Mouse (Mus musculus) cerebellum, adult 9-10 months (tissue): ENCODE data around the gene Cir1.
A peak's percentile ranks its signal among the peaks of the same experiment; 100 is the strongest.

Experiments used
- DNase-seq: peaks from one replicate; pipeline ENCODE4 v3.0.0; 2022

The Cir1 gene

DNA sequence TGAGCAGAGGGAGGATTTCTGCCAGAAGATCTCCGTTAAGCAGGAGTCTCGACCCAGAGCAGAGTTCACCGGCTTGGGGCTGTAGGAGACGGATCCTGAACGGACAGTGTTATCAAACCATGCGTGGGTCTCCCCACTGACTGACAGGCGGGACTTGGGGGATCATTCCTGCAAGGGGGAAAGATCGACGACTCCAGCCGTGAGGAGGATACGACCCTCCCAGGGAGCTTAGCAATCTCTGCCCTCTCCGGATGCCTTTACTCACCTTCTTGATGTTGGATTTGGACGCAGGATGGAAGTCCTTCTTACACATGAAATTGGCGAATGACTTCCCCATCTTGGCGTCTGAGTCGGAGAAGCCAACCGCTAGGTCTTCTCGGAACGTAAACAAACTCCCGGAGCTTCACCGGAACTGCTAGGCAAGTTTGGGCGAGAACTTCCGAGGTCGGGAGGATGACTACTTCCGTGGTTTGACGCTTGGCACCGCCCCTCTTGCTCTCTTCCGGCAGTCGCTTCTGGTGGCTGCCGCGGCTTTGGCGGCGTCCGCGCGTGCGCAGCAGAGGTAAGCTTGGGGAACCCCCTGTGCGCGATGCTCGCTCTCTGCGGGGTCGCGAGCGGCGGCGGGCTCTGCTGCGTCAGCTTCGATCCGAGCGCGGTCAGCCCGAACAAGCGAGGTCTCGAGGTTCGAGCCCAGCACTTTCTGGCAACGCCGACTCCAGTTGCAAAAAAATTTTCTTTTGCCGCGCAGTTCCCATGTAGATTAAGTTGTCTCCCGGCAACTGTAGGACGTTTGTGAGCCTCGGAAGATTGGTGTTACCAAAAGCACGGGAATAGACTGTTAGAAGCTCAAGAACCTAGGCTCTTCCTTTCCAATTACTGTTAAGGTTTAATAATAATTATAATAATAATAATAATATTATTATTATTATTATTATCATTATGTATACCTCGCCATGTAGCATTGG lies at the start of gene Cir1, which contains the start of gene Scrn3:
Gene Cir1 (minus strand): TSS at position 550 of the 965 bp plus-strand sequence.
Gene Scrn3 (plus strand): TSS at position 450 of the 965 bp plus-strand sequence.
- DNase-seq, result peak; percentile 93

DNA sequence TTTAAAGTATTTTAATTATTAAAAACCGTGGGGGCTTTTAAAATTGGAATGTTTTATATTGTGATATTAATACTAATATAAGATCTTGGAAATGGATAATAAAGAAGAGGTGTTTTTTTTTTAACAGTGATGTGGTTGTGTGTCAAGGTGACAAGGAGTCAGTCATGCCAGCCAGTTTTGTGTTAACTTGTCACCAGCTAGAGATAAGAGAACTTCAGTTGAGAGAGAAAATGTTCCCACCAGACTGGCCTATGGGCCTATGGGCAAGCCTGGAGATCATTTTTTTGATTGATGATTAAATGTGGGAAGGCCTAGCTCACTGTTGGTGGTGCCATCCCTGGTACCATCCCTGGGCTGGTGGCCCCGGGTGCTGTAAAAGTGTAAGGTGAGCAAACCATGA lies 48.0 kb upstream of the Cir1 start:
- no peak for DNase-seq

DNA sequence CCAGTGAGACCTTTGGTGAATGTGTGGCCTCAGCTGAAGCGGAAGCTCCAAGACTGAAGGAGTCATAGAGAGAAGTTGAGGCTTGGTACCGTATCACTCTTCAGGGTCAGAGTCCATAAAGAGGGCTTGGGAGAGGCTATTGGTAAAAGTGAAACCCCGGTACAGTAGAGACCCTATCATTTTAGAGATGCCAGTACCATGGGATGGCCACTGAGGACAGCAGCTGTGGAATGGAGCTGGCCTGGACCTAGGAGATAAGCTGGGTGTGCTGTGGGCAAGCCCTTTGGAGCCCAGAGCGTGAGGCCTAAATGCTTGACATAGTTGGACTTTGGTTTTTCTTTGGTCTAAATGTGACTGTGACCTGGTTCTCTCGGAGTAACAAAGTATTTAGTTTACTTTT lies 47.4 kb upstream of the Cir1 start:
- no peak for DNase-seq

DNA sequence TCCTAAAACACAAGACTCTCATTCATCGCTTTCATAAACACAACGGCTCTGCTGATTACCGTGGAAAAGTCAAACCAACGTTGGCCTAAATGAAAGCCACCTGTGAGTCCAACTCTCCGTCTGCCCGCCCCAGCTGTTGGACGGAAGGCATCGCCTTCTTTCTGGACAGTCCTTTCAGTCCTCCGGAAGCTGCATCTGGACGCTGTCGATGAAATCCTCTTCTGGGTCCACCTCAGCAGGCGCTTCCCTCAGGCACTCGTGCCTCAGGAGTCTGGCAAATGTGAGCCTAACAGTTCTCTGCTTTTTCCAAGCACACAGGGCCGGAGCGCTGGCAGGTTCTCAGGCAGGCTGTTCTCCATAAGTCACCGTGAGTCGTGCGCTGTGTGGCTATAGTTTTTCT lies 44.5 kb upstream of the Cir1 start:
- DNase-seq, result no peak

GRCm38 (mm10) chr2:73351927-73352374 lies 39.5 kb upstream of the Cir1 start:
- peak; percentile 73 for DNase-seq

DNA sequence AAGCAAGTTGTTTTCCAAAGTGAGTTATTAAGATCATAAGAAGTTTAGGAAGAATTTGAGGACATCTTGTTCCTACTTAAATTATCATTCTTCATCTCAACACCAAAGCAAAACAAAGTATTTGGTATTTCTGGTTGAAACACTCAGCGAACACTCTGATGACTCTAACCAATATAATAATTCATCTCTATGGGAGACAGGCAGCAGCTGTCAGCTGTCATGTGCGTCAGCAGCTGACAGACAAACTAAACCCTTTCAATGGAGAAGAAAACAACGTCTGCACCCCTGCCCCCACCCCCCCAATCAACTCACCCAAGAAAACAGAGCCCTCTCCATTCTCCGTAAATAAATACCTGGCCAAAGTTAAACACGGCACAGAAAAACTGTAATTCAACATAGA lies 39.0 kb upstream of the Cir1 start:
- DNase-seq, result no peak

- no peak for DNase-seq
Measured at GRCm38 (mm10) chr2:73348221-73348620, 35.7 kb upstream of the Cir1 start.

GRCm38 (mm10) chr2:73347766-73348165 lies 35.3 kb upstream of the Cir1 start:
- no peak for DNase-seq

GRCm38 (mm10) chr2:73347136-73347535 lies 34.6 kb upstream of the Cir1 start:
- DNase-seq, result no peak

- no peak for DNase-seq
Measured at GRCm38 (mm10) chr2:73346345-73347086, 34.0 kb upstream of the Cir1 start.

- DNase-seq, result no peak
Measured at GRCm38 (mm10) chr2:73345204-73345603, 32.7 kb upstream of the Cir1 start.

DNA sequence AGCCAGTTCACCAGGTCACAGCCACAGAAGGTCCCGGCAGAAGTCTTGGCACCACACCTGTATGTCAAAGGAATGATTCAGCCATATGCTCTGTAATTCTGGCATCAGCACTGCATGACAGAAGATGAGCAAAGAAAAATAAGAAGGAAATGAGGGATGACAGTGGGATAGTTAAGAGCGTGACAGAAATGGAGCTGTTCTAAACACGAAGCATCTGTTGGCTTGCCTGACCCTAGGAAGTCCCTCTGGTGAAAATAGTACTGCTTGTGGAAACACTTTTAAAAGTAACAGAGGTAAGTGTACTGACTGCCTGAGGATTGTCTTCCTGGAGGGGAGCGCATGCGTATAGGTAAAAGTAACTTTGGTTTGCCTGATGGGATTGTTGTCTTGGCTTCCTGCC lies 31.2 kb upstream of the Cir1 start:
- DNase-seq, result no peak

GRCm38 (mm10) chr2:73338415-73338814 lies 25.9 kb upstream of the Cir1 start:
- no peak for DNase-seq

DNA sequence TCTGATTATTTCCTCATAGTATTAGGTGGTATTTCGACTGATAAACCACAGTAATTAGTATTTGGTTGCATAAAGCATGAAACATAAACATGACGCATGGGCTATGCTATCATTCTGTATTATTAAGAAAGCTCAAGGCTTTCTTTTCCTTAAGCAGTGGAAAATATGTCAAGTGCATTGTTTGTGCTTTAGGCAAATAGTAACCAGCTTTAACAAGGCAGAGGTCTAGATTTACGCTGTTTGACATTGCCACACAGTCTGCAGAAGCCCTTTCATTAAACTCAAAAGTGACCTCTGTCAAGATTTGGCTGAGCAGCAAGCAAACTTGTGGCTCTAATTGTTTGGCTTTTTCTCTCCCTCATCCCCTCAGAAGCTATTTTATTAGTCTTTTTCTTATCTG lies 23.4 kb upstream of the Cir1 start:
- no peak for DNase-seq

GRCm38 (mm10) chr2:73325871-73326270 lies 13.4 kb upstream of the Cir1 start:
- no peak for DNase-seq

DNA sequence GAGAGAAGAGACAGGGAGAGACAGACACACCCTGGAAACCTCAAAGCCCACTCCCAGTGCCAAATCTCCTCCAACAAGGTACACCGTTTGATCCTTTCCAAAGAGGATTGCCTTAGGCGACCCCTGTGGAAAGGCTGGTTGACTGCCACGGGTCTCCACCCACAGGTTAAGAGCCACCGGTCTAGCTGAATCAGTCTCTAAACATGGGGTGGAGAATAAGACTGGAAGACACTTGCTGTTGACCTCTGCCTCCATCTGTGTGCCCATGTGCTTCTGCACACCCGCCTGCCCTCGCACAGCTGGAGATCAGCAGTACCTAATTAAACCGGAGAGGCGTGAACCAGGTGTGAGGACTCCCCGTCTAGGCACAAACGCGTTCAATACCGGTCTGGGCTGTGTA lies 10.5 kb upstream of the Cir1 start:
- no peak for DNase-seq

- DNase-seq, result no peak
Measured at GRCm38 (mm10) chr2:73319218-73319617, 6.7 kb upstream of the Cir1 start.

DNA sequence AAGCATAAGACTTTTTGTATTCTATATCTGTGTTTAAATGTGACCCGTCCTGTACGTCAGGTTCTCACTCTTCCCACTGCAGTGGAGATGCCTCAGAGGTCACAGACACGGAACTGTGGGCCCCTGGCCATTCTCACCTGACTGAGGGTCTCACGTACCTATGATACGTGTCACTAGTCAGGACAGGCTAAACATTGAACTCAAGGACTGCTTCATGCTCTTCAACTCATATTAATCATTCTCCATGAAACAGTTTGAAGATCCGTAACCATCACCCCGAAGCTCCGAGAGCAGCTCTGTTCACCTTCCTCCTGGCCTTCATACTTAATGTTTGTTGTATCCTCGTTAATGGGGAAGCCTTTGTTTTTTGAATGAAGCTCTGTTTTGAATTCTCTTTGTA lies 4.9 kb upstream of the Cir1 start:
- DNase-seq, result no peak

GRCm38 (mm10) chr2:73314311-73314710 lies 1.8 kb upstream of the Cir1 start:
- DNase-seq, result no peak

DNA sequence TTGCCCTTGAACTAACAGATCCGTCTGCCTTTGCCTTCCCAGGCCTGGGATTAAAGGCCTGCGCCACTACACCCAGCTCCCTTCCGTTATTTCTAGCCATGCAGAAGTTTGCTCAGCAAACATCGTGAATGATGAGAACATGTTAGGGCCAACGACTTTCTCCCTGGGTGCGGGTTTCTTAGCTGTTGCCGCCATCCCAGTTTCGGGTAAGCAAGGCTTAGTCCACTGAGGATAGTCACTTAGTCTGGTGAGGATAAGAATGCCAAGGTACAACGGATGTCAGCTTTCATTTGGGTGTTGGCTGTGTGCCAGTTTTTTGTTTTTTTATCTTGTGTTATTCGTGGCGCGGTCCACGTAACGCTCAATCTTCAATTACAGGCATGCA lies 608 bp upstream of the Cir1 start:
- DNase-seq, result peak; percentile 72

- no peak for DNase-seq
Measured at GRCm38 (mm10) chr2:73306006-73306405, 6.5 kb downstream of the Cir1 start.

- DNase-seq, result no peak
Measured at GRCm38 (mm10) chr2:73304506-73304905, 8.0 kb downstream of the Cir1 start.

DNA sequence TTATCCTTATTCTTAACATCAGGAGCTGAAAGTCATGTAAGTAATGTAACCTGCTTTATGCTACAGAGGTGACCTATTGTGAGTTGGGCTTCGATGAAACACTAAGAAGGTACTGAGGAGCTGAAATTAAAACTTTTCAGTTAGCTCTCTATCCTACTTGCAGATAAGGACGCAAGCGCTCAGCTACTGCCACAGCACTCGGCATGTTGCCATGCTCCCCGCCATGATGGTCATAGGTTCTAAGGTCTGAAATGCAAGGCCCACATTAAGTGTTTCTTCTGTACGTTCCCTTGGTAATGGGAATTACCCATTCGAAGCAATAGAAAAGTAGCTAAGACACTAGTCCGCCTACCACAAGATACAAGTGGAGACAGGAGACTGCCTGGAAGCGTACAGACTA lies 9.8 kb downstream of the Cir1 start:
- no peak for DNase-seq

DNA sequence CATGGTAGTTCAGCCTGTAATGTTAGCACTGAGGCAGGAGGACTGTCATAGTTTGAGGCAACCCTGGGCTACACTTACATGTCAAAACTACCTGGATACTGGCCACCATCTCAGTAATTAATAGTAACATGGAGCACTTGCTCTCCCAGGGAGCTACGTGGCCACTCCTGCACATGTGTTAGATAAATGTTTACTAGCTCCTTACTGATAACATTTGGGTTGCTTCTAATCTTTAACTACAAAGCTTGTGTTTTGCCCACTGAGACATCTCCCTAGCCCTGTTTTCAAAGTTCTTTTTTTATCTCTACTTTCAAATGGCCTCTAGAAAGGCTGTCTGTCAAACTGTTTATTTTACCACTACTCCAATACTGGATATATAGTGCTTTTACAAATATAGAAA lies 10.5 kb downstream of the Cir1 start:
- no peak for DNase-seq
